Mouse (Mus musculus): ENCODE data around the gene Aarsd1. TPM values are rescaled to one million over a fixed set of nuclear protein-coding genes. Genes with fewer than 3 reads are reported as not detected.
"Not testable (repeated sequence)": the region's sequence is repeated elsewhere in the genome, so short reads cannot be mapped to it uniquely, and the experiment has no call there.

The Aarsd1 gene
- total RNA-seq, 2 experiments from 2014 or later = 29.9 to 31.1 TPM

DNA sequence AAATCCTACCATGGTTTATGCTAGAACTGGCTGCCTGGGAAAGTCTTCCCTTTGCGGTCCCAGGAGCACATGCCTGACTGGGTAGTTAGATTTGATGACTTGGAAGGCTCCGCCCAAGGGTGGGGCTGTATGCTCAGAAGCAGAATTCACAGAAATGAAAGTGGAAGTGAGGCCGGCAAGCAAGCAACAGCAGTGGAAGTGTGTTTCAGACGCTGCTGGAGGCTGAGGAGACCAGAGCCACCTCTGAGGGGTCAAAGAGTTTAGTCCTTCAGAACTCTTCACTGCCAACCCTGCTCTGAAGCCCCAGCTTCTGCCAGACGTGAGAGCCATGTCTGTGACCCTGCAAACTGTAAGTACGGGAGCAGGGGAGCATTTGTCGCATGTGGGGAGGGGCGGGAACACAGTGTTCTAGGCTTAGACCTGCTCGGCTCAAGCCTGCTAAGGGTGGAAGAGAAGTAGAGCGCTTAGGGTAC, 30.9 kb upstream of the Aarsd1 start, which contains the start of gene Ifi35:
Ifi35 (plus strand) TSS at position 134 of the 473 bp plus-strand sequence.
- DNase-seq (ENCODE audit: low spot score in 2 of 2) = no peak

DNA sequence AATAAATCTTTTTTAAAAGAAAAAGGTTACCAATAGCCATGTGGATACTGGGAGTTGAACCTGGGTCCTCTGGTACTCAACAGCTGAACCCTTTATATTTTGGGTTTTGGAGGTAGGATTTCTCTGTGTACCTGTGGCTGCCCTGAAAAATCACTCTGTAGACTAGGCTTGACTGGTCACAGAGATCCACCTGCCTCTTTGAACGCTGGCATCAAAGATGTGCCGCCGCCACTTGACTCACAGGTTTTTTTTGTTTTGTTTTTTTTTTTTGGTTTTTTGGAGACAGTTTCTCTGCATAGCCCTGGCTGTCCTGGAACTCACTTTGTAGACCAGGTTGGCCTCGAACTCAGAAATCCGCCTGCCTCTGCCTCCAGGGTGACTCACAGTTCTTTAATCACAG, 30.4 kb upstream of the Aarsd1 start:
- no peak for DNase-seq (ENCODE audit: low spot score in 2 of 2)

DNA sequence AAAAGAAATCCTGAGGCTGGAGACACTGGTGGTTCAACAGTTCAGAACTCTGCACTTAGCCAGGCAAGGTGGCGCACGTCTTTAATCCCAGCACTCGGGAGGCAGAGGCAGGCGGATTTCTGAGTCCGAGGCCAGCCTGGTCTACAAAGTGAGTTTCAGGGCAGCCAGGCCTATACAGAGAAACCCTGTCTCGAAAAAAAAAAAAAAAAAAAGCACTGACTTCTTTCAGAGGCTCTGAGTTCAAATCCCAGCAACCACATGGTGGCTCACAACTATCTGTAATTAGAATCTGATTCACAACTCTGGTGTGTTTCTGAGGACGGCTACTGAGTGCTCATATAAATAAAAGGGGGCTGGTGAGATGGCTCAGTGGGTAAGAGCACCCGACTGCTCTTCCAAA, 29.4 kb upstream of the Aarsd1 start:
- not testable (repeated sequence) for DNase-seq (ENCODE audit: low spot score in 2 of 2)

DNA sequence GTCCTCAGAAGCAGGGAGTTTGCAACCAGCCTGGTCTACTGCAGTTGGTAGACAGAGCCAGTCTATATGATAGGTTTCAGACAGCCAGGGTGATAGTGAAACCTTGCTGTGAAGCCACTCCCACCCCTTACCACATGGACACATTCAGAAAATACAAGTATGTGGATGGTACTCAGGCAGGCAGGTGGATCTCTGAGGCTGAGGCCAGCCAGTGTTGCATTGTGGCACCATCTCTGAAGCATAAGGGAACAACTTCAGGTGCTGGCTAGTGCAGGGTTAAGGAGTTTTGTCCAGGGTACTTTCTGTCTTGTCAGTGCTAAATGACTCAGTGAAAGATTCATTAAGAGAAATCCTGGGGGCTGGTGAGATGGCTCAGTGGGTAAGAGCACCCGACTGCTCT, 28.9 kb upstream of the Aarsd1 start:
- no peak for DNase-seq (ENCODE audit: low spot score in 2 of 2)

DNA sequence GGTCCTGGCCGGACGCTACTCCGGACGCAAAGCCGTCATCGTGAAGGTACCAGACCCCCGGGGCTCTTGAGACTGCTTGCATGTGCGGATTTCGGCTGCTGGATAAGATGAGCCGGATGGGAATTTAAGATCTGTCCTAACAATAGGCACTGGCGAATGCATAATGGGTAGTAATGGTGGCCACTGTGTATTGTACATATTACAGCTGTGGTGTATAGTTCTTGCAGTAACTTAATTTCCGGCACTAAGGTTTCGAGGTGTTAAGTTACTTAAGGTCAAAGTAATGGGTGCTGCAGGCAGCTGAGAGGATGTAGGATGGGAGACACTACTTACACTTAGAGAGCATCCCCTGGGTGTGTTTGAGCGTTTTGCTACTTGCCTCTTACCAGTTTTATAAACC, 25.3 kb upstream of the Aarsd1 start:
- no peak for DNase-seq (ENCODE audit: low spot score in 2 of 2)

DNA sequence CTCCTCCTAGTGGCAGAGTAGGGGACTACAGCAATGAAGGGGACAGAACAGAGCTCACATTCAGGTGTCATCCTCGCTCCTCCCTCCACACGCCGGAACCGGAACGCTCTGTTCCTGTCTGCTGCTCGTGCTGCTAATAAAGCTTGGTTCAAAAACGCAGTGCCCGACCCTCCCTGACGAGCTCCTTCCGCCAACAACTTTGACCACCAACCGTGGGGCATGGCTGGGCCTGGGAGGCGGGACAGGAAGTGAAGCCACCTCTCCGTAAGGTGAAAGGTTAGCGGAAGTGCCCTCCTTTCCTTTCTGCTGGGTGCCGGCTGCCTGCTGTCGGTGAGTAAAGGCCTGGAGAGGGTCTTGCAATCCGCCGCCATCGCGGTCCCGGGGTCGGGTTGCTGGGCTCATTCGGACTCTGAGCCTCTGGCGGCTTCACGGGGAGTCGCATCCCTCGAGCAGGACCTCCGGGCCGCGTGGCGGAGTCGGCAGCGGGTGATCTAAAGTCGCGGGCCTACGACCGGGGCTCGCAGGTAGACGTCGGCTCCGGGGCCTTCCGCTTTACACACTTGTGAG, 24.8 kb upstream of the Aarsd1 start, which contains the start of gene Rpl27:
Rpl27 (plus strand) TSS at position 172 of the 567 bp plus-strand sequence.
- peak; percentile 65 to 94 for DNase-seq (ENCODE audit: low spot score in 2 of 2)

DNA sequence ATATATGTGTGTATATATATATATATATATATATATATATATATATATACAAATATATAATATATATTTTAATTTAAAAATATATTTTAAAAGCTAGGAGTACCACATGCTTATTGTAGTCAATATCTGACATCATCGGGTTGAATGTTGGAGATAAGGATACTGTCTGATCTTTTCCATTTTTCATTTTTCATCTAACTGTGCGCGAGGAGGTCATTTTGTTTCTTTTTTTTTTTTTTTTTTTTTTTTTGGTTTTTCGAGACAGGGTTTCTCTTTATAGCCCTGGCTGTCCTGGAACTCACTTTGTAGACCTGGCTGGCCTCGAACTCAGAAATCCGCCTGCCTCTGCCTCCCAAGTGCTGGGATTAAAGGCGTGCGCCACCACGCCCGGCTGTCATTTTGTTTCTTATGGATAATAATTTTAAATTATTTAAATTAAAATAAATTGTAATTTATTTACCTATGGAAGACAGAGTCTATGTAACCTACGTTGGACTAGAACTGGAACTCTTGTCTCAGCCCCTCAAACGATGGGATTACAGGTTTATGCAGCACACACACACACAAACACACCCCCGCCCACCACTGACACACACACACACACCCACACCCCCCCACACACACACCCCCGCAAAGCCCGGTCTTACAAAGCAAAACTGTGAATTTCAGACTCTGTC, 24.2 kb upstream of the Aarsd1 start:
- not testable (repeated sequence) for DNase-seq (ENCODE audit: low spot score in 2 of 2)

DNA sequence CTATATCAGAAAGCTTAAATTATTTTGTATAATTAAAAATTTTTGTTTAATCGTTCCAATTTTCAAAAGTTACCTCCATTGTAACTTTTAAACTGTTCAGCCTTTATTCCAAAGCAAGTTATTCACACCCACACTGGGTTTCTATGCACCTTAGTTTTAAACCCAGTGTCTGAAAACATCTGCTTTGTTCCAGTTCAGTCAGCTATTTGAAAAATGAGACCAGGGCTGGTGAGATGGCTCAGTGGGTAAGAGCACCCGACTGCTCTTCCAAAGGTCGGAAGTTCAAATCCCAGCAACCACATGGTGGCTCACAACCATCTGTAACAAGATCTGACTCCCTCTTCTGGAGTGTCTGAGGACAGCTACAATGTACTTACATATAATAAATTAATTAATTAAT, 20.6 kb upstream of the Aarsd1 start:
- not testable (repeated sequence) for DNase-seq (ENCODE audit: low spot score in 2 of 2)

DNA sequence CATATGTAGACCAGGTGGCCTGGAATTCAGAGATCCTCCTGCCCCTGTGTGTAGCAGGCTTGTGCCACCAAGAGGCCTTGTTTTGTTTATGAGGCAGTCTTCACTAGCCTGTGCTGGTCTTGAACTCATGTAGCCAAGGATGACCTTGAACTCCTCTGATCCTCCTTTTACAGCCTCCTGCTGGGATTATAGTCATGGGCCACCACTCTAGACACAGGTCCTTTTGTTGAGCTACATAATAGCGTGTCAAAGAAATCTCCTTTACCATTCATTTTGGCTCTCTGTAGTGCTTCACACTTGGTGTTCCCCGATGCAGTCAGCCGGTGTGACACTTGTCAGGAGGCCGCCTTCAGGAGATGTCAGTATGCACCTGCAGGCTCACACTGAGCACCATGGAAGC, 19.5 kb upstream of the Aarsd1 start:
- no peak for DNase-seq (ENCODE audit: low spot score in 2 of 2)

DNA sequence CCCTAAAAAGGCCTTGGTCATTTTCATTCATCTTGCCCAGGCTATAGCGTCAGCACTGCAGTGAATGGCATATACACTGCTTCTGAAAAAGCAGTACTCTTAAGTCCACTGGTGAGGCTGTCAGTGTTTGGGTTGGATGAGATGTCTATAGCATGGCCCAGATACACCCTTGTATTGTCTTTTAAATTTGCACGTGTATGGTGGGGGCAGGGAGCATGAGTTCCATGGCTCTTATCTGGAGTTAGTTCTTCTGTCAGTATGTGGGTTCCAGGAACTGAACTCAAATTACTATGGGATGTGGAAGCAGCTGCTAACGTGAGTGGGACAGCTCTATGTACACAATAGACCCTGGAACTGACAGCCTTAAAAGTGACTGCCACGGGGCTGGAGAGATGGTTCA, 18.4 kb upstream of the Aarsd1 start:
- DNase-seq (ENCODE audit: low spot score in 2 of 2) = no peak

DNA sequence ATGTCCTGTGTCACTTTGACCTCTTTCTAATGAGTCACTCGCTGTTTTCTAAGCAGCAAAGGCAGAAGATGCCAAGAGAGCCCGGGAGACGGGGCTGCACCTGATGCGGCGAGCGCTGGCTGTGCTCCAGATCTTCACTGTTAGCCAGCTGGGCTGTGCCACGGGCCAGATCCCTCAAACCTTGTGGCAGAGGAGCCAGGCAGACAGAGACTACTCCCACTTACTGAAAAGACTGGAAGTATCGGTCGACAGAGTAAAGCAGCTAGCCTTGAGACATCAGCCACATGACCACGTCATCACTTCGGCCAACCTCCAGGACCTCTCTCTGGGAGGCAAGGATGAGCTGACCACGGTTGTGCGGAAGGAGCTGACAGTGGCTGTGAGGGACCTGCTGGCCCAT, 16.0 kb upstream of the Aarsd1 start:
- no peak for DNase-seq (ENCODE audit: low spot score in 2 of 2)

DNA sequence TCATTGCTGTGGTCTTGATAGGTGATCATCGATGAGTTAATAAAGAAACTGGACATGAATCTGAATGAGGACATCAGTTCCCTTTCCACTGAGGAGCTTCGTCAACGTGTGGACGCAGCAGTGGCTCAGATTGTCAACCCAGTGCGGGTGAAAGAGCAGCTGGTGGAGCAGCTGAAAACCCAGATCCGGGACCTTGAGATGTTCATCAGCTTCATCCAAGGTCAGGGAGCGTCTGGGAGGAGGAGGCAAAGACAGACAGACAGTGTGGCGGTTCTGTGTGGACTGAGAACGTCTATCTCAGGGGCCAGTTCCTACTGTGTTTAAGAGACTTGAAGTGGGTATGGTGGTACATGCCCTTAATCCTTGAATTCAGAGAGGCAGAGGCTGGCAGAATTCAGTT, 13.9 kb upstream of the Aarsd1 start:
- no peak for DNase-seq (ENCODE audit: low spot score in 2 of 2)

DNA sequence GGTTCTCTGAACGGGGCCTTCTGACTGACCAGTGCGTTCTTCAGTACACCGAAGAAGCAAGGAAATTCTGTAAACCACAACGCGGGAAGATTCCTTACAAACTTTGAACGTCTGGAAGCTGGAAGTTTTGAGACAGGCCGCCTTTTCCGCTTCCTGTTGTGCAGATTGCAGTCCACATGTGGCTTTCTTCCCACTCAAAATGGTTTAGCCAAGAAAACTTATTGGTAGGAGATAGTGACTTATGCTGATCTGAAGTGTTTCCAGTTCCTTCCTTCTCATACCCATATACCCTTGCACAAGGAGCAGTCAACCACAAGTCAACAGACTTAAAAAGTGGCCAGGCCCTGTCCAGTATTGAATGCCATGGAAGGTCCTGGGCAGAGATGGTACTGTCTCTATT, 8.8 kb upstream of the Aarsd1 start:
- DNase-seq (ENCODE audit: low spot score in 2 of 2) = no peak

DNA sequence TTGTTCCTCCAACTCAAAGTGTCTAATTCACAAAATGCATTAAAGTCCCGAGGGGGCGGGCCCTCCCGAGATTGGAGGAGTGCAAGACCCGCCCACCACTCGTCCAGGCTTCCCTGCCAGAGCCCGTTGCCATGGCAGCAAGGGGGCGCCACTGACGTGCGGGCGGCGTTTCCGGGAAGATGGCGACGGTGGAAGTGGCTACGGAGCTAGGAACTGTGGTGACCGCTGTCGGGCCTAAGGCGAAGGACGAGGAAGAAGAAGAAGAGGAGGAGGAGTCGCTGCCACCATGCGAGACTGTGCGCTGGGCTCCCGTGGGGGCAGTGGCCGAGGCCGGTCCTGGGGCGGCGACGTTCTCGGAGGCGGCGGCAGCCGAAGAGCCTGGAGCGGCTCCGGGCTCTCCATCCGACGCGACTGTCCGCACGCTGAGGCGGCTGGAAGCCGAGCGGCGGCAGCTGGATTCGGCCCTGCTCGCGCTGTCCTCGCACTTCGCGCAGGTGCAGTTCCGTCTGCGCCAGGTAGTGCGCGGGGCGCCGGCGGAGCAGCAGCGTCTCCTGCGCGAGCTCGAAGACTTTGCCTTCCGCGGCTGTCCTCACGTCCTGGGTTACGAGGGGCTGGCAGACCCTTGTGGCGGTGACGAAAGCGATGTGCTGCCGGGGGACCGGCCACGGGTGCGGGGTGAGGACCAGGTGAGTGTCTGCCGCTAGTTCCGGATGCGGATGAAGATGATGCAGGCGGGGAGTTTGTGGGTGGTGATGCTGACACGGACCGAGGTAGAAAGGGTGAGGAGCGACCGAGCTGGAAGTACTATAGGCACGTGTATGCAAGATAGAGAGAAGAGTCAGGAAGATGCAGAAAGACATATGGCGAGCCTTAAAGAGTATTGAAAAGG, 7.8 kb upstream of the Aarsd1 start, which contains the start of the genes Rundc1 and Ptges3l:
Rundc1 (plus strand) TSS at position 161 of the 889 bp plus-strand sequence.
Ptges3l (minus strand) TSS at position 409 of the 889 bp plus-strand sequence.
- DNase-seq (ENCODE audit: low spot score in 2 of 2) = peak; percentile 98

DNA sequence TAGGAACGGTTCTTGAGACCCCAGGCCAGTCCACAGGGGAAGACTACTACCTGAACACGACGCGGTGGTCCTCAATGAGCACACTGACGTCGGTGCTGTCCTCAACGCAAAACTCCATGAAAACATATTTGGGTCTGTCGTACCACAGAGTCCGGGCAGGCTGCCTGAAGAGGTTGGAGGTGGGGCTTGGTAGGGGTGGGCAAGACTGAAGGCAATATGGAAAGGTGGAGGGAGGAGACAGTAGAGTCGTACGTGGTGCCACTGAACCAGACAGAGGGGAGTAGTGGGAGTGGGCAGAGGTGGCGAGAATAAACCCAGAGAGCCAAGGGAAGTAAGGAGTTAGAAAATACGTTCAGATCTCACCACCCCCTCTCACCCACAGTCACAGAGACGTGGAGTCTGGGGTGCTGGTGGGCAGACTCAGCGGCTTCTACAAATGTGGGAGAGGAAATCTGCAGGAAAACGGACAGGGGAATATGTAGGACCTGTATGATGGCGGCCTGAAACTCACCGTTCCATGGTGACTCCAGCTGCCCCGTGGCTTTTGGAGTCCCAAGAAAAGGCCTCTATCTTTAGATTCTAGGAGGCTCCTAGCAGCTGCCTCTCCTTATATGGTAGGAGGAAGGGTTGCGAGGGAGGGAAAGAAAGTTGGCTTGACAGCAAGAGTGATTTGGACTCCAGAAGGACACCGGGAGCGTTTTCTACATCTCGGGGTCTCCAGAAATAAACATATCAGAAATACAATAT, 6.9 kb upstream of the Aarsd1 start, which contains the start of gene Gm27029:
Gm27029 (minus strand) TSS at position 692 of the 747 bp plus-strand sequence.
- no peak for DNase-seq (ENCODE audit: low spot score in 2 of 2)

DNA sequence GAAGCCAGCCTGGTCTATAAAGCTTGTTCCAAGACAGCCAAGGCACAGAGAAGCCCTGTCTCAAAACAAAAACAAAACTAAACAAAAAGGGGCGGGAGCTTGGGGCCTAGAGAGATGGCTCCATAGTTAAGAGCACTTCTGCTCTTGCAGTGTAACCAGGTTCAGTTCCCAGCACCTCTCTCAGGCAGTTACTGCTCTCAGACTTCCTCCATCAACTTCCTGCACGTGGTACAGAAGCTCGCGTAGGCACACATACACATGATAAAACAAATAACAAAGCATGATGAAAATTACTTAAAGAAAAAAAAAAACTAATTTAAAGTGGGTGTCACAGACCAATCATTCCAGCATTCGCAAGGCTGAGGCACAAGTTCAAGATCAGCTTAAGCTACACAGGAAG, 2.7 kb upstream of the Aarsd1 start:
- DNase-seq (ENCODE audit: low spot score in 2 of 2) = no peak

DNA sequence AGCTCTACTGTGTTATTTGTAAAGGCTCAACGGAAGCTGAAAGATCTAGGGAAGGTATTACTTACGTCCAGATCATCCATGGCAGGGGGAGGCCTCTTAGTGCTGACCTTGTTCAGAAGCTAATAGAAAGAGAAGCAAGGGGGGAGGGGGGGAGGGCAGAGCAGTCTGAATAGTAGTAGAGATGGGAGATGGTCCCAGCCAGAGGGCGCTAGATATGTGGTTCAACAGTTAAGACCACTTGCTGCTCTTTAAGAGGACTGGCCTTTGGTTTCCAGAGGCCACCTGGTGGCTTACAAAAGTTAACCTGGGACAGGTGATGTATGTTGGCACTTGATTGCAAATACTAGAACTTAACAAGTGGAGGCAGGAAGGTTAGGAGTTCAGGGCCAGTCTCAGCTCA, 2.2 kb upstream of the Aarsd1 start:
- no peak for DNase-seq (ENCODE audit: low spot score in 2 of 2)

DNA sequence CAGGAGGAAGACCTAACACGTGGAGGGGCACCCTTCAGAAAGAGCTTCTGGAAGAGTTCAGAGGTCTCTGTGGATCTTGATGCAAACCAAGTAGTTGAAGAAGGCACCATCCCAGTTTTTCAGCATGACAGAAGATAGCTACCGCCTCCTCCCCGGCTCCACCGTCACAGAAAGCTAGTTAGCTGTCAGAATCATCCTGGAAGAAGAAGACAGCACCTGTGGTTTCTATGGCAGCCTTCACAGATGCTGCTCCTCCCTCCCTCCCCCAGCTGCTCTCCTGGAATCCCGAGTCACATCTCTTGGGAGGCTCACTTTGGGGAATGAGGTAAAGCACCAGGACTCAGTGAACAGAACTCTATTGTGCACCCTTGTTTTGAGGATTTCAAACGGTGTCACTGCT, 1.6 kb upstream of the Aarsd1 start:
- DNase-seq (ENCODE audit: low spot score in 2 of 2) = no peak

DNA sequence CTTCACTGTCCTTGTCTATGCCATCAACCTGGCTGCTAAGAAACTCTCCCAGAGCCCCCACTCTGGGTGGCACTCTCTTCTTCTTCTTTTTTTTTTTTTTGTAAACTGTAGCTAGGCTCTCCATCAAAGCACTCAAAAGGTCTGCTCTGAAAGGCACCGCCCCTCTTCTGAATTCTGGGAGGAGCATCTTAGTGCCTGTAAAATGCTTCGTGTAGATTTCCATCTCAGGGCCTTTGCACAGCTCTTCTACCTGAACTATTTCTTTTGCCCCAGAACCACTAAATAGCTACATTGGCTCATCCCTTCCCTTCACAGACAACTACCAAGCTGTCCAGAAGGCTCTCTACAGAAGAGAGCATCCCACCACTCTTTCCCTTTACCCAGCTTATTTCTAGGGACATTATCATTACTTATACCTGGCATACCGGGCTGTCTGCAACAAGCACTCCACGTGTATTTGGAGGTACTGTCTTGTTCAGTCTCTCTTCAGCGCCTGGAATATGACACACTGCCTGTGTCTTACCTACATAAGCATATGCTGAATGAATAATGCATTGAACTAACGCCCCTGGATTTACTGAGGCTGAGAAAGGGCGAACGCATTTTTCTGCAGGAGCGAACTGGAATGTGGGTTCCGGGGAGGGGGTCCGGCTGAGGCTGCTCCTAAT, 848 bp downstream of the Aarsd1 start:
- no peak for DNase-seq (ENCODE audit: low spot score in 2 of 2)

DNA sequence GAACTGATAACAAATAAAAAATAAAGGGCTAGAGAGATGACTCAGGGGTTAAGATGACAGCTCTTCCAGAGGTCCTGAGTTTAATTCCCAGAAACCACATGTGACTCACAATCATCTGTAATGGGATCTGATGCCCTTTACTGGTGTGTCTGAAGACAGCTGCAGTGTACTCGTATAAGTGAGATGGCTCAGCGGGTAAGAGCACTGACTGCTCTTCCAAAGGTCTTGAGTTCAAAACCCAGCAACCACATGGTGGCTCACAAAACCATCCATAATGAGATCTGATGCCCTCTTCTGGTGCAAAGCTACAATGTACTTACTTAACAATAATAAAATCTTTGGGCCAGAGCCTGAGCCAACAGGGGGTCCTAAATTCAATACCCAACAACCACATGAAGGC, 2.1 kb downstream of the Aarsd1 start:
- DNase-seq (ENCODE audit: low spot score in 2 of 2) = no peak
